Mouse (Mus musculus) C2C12 (cell line): ENCODE data around the gene Atp6v1f.

Source experiments
- CTCF ChIP-seq: IDR thresholded peaks from one replicate; pipeline ENCODE4 v1.5.1; 2011; ENCODE audit not compliant: control insufficient read depth, insufficient read depth, insufficient read length
- MAX ChIP-seq: IDR thresholded peaks from one replicate; pipeline ENCODE4 v1.6.1; 2011; ENCODE audit warnings: mild to moderate bottlenecking, control low read depth
- MYOD1 ChIP-seq: IDR thresholded peaks from one replicate; pipeline ENCODE4 v1.6.1; 2011; ENCODE audit warnings: low read depth; ENCODE audit not compliant: control insufficient read depth, insufficient read length

DNA sequence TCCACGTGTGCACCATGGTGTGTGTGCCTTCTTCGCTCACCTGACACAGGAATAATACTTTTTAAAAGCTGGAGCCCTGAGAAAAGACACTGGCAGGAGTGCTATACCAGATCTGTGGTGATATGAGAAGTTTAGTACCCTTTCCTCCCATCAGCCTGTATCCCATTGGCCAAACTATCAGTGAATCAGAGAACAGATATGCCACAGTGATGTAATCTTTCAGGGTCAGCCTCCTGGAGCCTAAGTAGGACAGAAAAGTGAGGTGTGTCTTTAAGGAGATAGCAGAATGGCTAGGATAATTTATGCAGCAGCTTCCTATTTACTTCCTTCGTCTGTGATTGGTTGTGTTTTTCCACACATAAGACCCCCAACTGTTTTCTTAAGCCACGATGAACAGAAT lies 39.3 kb upstream of the Atp6v1f start:
- TF ChIP-seq CTCF (no peak), MAX (no peak), MYOD1 (no peak)
